Comparison of ENCODE assay signal across 10 mouse cellular contexts in genomic region chr17:46856107-46856388, GRCm38 (mm10). TPM values are rescaled to one million over a fixed set of nuclear protein-coding genes. Genes with fewer than 3 reads are reported as not detected.
DNase-seq lines count a peak whose midpoint lies in the region; ATAC-seq and TF ChIP-seq lines count a peak whose summit lies in the region.
"Had no signal": no experiment of that assay in that cellular context is flagged by ENCODE, and none has a peak within 500 bp of the region (broad histone marks: within the 10 kb centered on the region; RNA-seq: fewer than 3 reads in every experiment).

No protein-coding gene starts in this region.

- peaks cover 14% of the 10 kb centered on the region; the same call in 1 of the 2 replicates for H3K79me2 ChIP-seq in liver, adult 2 months (ENCODE audit: control insufficient read depth, insufficient read depth, low read length)

- H3K9ac ChIP-seq in liver, adult 2 months (ENCODE audit: low read depth, low read length) = peak overlapping the region; percentile 100
- H3K9ac ChIP-seq in embryonic facial prominence, embryonic 11.5 days (replicated peaks; ENCODE audit: low read length) = peak overlapping the region; percentile 98
- H3K9ac ChIP-seq in intestine, embryonic 14.5 days (ENCODE audit: low read length) = peak overlapping the region; percentile 100
- H3K9ac ChIP-seq in neural tube, embryonic 12.5 days = peak overlapping the region; percentile 100

- peak overlapping the region; percentile 100 for H3K27ac ChIP-seq in liver, adult 2 months (replicated peaks; ENCODE audit: insufficient read depth, low read depth, low read length)
- peak overlapping the region; percentile 100 for H3K27ac ChIP-seq in embryonic facial prominence, embryonic 11.5 days (replicated peaks; ENCODE audit: low read depth, low read length)
- peak overlapping the region; percentile 100 for H3K27ac ChIP-seq in intestine, embryonic 14.5 days (ENCODE audit: low read depth)
- H3K27ac ChIP-seq in neural tube, embryonic 12.5 days = peak overlapping the region; percentile 100

- H3K4me2 ChIP-seq in embryonic facial prominence, embryonic 11.5 days (ENCODE audit: low read depth, low read length) = peak overlapping the region; percentile 45
- H3K4me2 ChIP-seq in intestine, embryonic 14.5 days (ENCODE audit: low read length) = peak overlapping the region; percentile 71
- peak overlapping the region; percentile 79 for H3K4me2 ChIP-seq in neural tube, embryonic 12.5 days (replicated peaks)

- H3K9me3 ChIP-seq in embryonic facial prominence, embryonic 11.5 days (replicated peaks; ENCODE audit: control insufficient read depth, low read length) = no peaks in the 10 kb centered on the region
- H3K9me3 ChIP-seq in intestine, embryonic 14.5 days (ENCODE audit: control insufficient read depth, low read length) = no peaks in the 10 kb centered on the region
- H3K9me3 ChIP-seq in neural tube, embryonic 12.5 days = no peaks in the 10 kb centered on the region

- no peaks in the 10 kb centered on the region for H3K27me3 ChIP-seq in liver, adult 2 months (ENCODE audit: control insufficient read depth, insufficient read depth, low read length)
- H3K27me3 ChIP-seq in embryonic facial prominence, embryonic 11.5 days (ENCODE audit: control insufficient read depth, insufficient read depth, low read length) = no peaks in the 10 kb centered on the region
- H3K27me3 ChIP-seq in intestine, embryonic 14.5 days (replicated peaks; ENCODE audit: control insufficient read depth, insufficient read depth, low read length) = no peaks in the 10 kb centered on the region
- no peaks in the 10 kb centered on the region for H3K27me3 ChIP-seq in neural tube, embryonic 12.5 days (replicated peaks)

- H3K4me3 ChIP-seq in liver, adult 2 months (ENCODE audit: insufficient read depth, low read depth, low read length) = peak overlapping the region; percentile 100
- peak overlapping the region; percentile 84 for H3K4me3 ChIP-seq in embryonic facial prominence, embryonic 11.5 days (ENCODE audit: low read depth, low read length)
- H3K4me3 ChIP-seq in intestine, embryonic 14.5 days (ENCODE audit: low read depth, low read length) = peak overlapping the region; percentile 84
- H3K4me3 ChIP-seq in neural tube, embryonic 12.5 days = peak overlapping the region; percentile 100

- 2% methylated on average over 4 of the region's 4 CpGs for WGBS in liver, adult 2 months
- WGBS in embryonic facial prominence, embryonic 11.5 days = 17% methylated on average over 4 of the region's 4 CpGs
- 5% methylated on average over 4 of the region's 4 CpGs for WGBS in intestine, embryonic 14.5 days
- WGBS in neural tube, embryonic 12.5 days = 21% methylated on average over 4 of the region's 4 CpGs

- ATAC-seq in embryonic facial prominence, embryonic 11.5 days (replicated peaks; ENCODE audit: insufficient number of reproducible peaks, low FRiP score, low TSS enrichment, low read depth) = no peak
- ATAC-seq in intestine, embryonic 14.5 days (replicated peaks; ENCODE audit: low FRiP score, low TSS enrichment, low read depth) = no peak
- no peak for ATAC-seq in neural tube, embryonic 12.5 days (ENCODE audit: low FRiP score, low read depth)

- H3K4me1 ChIP-seq in liver, adult 2 months (ENCODE audit: control insufficient read depth, insufficient read depth, low read length) = peaks cover 8% of the 10 kb centered on the region
- H3K4me1 ChIP-seq in embryonic facial prominence, embryonic 11.5 days (ENCODE audit: control insufficient read depth, insufficient read depth, low read length) = peaks cover 2% of the 10 kb centered on the region; the same call in 1 of the 2 replicates
- peaks cover 32% of the 10 kb centered on the region for H3K4me1 ChIP-seq in intestine, embryonic 14.5 days (replicated peaks; ENCODE audit: control insufficient read depth, insufficient read depth, low read length)
- H3K4me1 ChIP-seq in neural tube, embryonic 12.5 days = peaks cover 20% of the 10 kb centered on the region

- TF ChIP-seq POLR2A in liver, adult 2 months (IDR thresholded peaks at IDR 0.05; ENCODE audit: extremely low read depth, insufficient read depth, low read length) = no peak

- TF ChIP-seq CTCF in liver, adult 2 months (IDR thresholded peaks at IDR 0.05; ENCODE audit: low read depth, low read length) = no peak

- no peak for DNase-seq in liver, adult 2 months (ENCODE audit: extremely low read depth, low read depth, low spot score)
- DNase-seq in liver = no peak
- DNase-seq in embryonic facial prominence, embryonic 11.5 days (ENCODE audit: low spot score) = no peak
- no peak for DNase-seq in intestine, embryonic 14.5 days (ENCODE audit: low spot score)
- DNase-seq in thymus, postnatal 14 days = no peak
- DNase-seq in Muller cell, postnatal 12 days (ENCODE audit: inconsistent ontology term) = no peak
- DNase-seq in thymus, postnatal 10 days (ENCODE audit: low spot score in 2 of 2) = no peak

- no peaks in the 10 kb centered on the region for H3K36me3 ChIP-seq in liver, adult 2 months (ENCODE audit: control insufficient read depth, insufficient read depth, low read length)
- H3K36me3 ChIP-seq in embryonic facial prominence, embryonic 11.5 days (replicated peaks; ENCODE audit: control insufficient read depth, insufficient read depth, low read depth, low read length) = no peaks in the 10 kb centered on the region
- no peaks in the 10 kb centered on the region for H3K36me3 ChIP-seq in intestine, embryonic 14.5 days (ENCODE audit: control insufficient read depth, insufficient read depth, low read length)
- H3K36me3 ChIP-seq in neural tube, embryonic 12.5 days = no peaks in the 10 kb centered on the region

RNA-seq across cellular contexts. Expression of gene Bicral, which starts 2.2 kb away (rescaled TPM):
- total RNA-seq in liver, adult 2 months (2014; rRNA removed) = 7.9 and 13.5 TPM in 2 replicates
- polyA plus RNA-seq in liver, adult 2 months (2012; rRNA removed) = 3.2 and 3.9 TPM in 2 replicates
- 4.7 TPM in 2 replicates for polyA plus RNA-seq in embryonic facial prominence, embryonic 11.5 days (2014; fragmentation: Nextera tagmentation; extraction: Ambion mirVana)
- 5.5 and 6.6 TPM in 2 replicates for polyA plus RNA-seq in intestine, embryonic 14.5 days (2014; fragmentation: Nextera tagmentation; extraction: Ambion mirVana)
- 7.0 and 8.0 TPM in 2 replicates for polyA plus RNA-seq in neural tube, embryonic 12.5 days (2016; fragmentation: Nextera tagmentation; extraction: Ambion mirVana)

RNA-seq across cellular contexts. Expression of gene Tbcc, which starts 34.4 kb away (rescaled TPM):
- total RNA-seq in liver, adult 2 months (2014; rRNA removed) = 8.5 and 10.0 TPM in 2 replicates
- polyA plus RNA-seq in liver, adult 2 months (2012; rRNA removed) = 16.0 and 17.0 TPM in 2 replicates
- polyA plus RNA-seq in embryonic facial prominence, embryonic 11.5 days (2014; fragmentation: Nextera tagmentation; extraction: Ambion mirVana) = 73.7 and 78.8 TPM in 2 replicates
- 50.5 and 54.8 TPM in 2 replicates for polyA plus RNA-seq in intestine, embryonic 14.5 days (2014; fragmentation: Nextera tagmentation; extraction: Ambion mirVana)
- 87.8 and 89.5 TPM in 2 replicates for polyA plus RNA-seq in neural tube, embryonic 12.5 days (2016; fragmentation: Nextera tagmentation; extraction: Ambion mirVana)

RNA-seq across cellular contexts. Expression of gene Prph2, which starts 54.2 kb away (rescaled TPM):
- total RNA-seq in liver, adult 2 months (2014; rRNA removed) = not detected in 2 replicates
- 0.02 TPM in 1 of 2 replicates, not detected in the other for polyA plus RNA-seq in liver, adult 2 months (2012; rRNA removed)
- not detected in 2 replicates for polyA plus RNA-seq in embryonic facial prominence, embryonic 11.5 days (2014; fragmentation: Nextera tagmentation; extraction: Ambion mirVana)
- not detected in 2 replicates for polyA plus RNA-seq in intestine, embryonic 14.5 days (2014; fragmentation: Nextera tagmentation; extraction: Ambion mirVana)
- not detected in 2 replicates for polyA plus RNA-seq in neural tube, embryonic 12.5 days (2016; fragmentation: Nextera tagmentation; extraction: Ambion mirVana)
- total RNA-seq: adrenal gland, postnatal 10 days; left cerebral cortex, postnatal 10 days had no signal
